Mouse (Mus musculus) T-helper 1 cell (primary cell): ENCODE results near the gene Ddah2.

Experiments used
- in situ Hi-C: fragments of 300-600 bp; cut with MboI, MseI; formaldehyde crosslinking; loops from one replicate; pipeline ENCODE4 v1.15.1; 2025; ENCODE audit warnings: high pct_unique_total_duplicates

The Ddah2 gene

GRCm38 (mm10) chr17:35058911-35059892 lies at the start of gene Ddah2:
Gene Ddah2 (plus strand): TSS chr17:35059035.
- in situ Hi-C loops, result no loop called here

- in situ Hi-C loops, result no loop called here
These were observed 49.2 kb upstream of the Ddah2 start for GRCm38 (mm10) chr17:35009586-35009985.

- in situ Hi-C loops, result no loop called here
These were observed 47.4 kb upstream of the Ddah2 start for GRCm38 (mm10) chr17:35011440-35011839.

GRCm38 (mm10) chr17:35012430-35012829 lies 46.4 kb upstream of the Ddah2 start:
- in situ Hi-C loops, result no loop called here

GRCm38 (mm10) chr17:35013221-35013620 lies 45.6 kb upstream of the Ddah2 start:
- in situ Hi-C loops, result no loop called here

GRCm38 (mm10) chr17:35015296-35015695 lies 43.5 kb upstream of the Ddah2 start:
- in situ Hi-C loops, result no loop called here

GRCm38 (mm10) chr17:35016376-35016775 lies 42.5 kb upstream of the Ddah2 start, which contains the start of gene Vwa7:
Gene Vwa7 (plus strand): TSS chr17:35016579.
- in situ Hi-C loops, result no loop called here

GRCm38 (mm10) chr17:35016791-35017705 lies 41.8 kb upstream of the Ddah2 start:
- in situ Hi-C loops, result no loop called here

- in situ Hi-C loops, result no loop called here
These were observed 41.2 kb upstream of the Ddah2 start for GRCm38 (mm10) chr17:35017706-35018030.

GRCm38 (mm10) chr17:35018171-35018570 lies 40.7 kb upstream of the Ddah2 start:
- in situ Hi-C loops, result no loop called here

- in situ Hi-C loops, result loop anchor here (5.0 kb wide), 1 partner anchor 42 kb away; no protein-coding TSS in a partner anchor
These were observed 38.9 kb upstream of the Ddah2 start for GRCm38 (mm10) chr17:35019894-35020293.

- in situ Hi-C loops, result loop anchor here (5.0 kb wide), 1 partner anchor 42 kb away; no protein-coding TSS in a partner anchor
These were observed 38.3 kb upstream of the Ddah2 start for GRCm38 (mm10) chr17:35020551-35020950.

GRCm38 (mm10) chr17:35021163-35021808 lies 37.5 kb upstream of the Ddah2 start:
- in situ Hi-C loops, result loop anchor here (5.0 kb wide), 1 partner anchor 41 kb away; no protein-coding TSS in a partner anchor

- in situ Hi-C loops, result loop anchor here (5.0 kb wide), 1 partner anchor 40 kb away; no protein-coding TSS in a partner anchor
These were observed 36.9 kb upstream of the Ddah2 start for GRCm38 (mm10) chr17:35021842-35022477.

GRCm38 (mm10) chr17:35022541-35023060 lies 36.2 kb upstream of the Ddah2 start:
- in situ Hi-C loops, result loop anchor here (5.0 kb wide), 1 partner anchor 40 kb away; no protein-coding TSS in a partner anchor

- in situ Hi-C loops, result loop anchor here (5.0 kb wide), 1 partner anchor 39 kb away; no protein-coding TSS in a partner anchor
These were observed 35.6 kb upstream of the Ddah2 start for GRCm38 (mm10) chr17:35023221-35023620.

- in situ Hi-C loops, result loop anchor here (5.0 kb wide), 1 partner anchor 39 kb away; no protein-coding TSS in a partner anchor
These were observed 35.1 kb upstream of the Ddah2 start for GRCm38 (mm10) chr17:35023756-35024155.

- in situ Hi-C loops, result loop anchor here (5.0 kb wide), 1 partner anchor 38 kb away; no protein-coding TSS in a partner anchor
These were observed 34.6 kb upstream of the Ddah2 start for GRCm38 (mm10) chr17:35024261-35024660.

GRCm38 (mm10) chr17:35024691-35025488 lies 33.9 kb upstream of the Ddah2 start:
- in situ Hi-C loops, result loop anchor here (5.0 kb wide), 1 partner anchor 37 kb away; no protein-coding TSS in a partner anchor
